Mouse (Mus musculus): ENCODE measurements around the gene Gm17334. TPM values are rescaled to one million over a fixed set of nuclear protein-coding genes. Genes with fewer than 3 reads are reported as not detected.

Gene Gm17334
- polyA plus RNA-seq, 1 experiment from 2014 or later, result not detected

- WGBS, result 50% methylated on average over 5 of the region's 5 CpGs
- no peak for ATAC-seq (replicated peaks)
Measured at GRCm38 (mm10) chr11:53809354-53809753, 36.4 kb upstream of the Gm17334 start.

GRCm38 (mm10) chr11:53805786-53806185 lies 32.8 kb upstream of the Gm17334 start:
- no peaks in the 10 kb centered on the region for H3K36me3 ChIP-seq (replicated peaks)
- H3K27ac ChIP-seq, result no peak overlapping the region
- H3K9me3 ChIP-seq, result no peaks in the 10 kb centered on the region
- H3K4me3 ChIP-seq, result no peak overlapping the region
- ATAC-seq (replicated peaks), result no peak
- no peak overlapping the region for H3K9ac ChIP-seq
- H3K27me3 ChIP-seq (replicated peaks), result no peaks in the 10 kb centered on the region
- H3K4me1 ChIP-seq, result no peaks in the 10 kb centered on the region
- WGBS, result 68% methylated on average over 9 of the region's 9 CpGs
- H3K4me2 ChIP-seq, result no peak overlapping the region

More at GRCm38 (mm10) chr11:53809354-53809753, 36.4 kb upstream of the Gm17334 start:
- no peak overlapping the region for H3K4me3 ChIP-seq
- H3K9me3 ChIP-seq, result no peaks in the 10 kb centered on the region
- H3K4me2 ChIP-seq, result no peak overlapping the region
- no peak overlapping the region for H3K9ac ChIP-seq
- no peak overlapping the region for H3K27ac ChIP-seq
- no peaks in the 10 kb centered on the region for H3K4me1 ChIP-seq
- H3K36me3 ChIP-seq (replicated peaks), result no peaks in the 10 kb centered on the region
- H3K27me3 ChIP-seq (replicated peaks), result no peaks in the 10 kb centered on the region

- Histone ChIP-seq H3K4me3 (no peak overlapping the region), H3K4me2 (no peak overlapping the region), H3K27ac (no peak overlapping the region), H3K9ac (no peak overlapping the region), H3K27me3 (replicated peaks) (no peaks in the 10 kb centered on the region), H3K4me1 (no peaks in the 10 kb centered on the region), H3K9me3 (no peaks in the 10 kb centered on the region), H3K36me3 (replicated peaks) (no peaks in the 10 kb centered on the region)
- 85% methylated on average over 14 of the region's 14 CpGs for WGBS
- ATAC-seq (replicated peaks), result no peak
Measured at GRCm38 (mm10) chr11:53804569-53805344, 31.8 kb upstream of the Gm17334 start.

- no peak overlapping the region for H3K27ac ChIP-seq
- 94% methylated on average over 6 of the region's 6 CpGs for WGBS
- H3K9me3 ChIP-seq, result no peaks in the 10 kb centered on the region
Measured at GRCm38 (mm10) chr11:53803494-53803893, 30.5 kb upstream of the Gm17334 start.

GRCm38 (mm10) chr11:53803093-53803492 lies 30.1 kb upstream of the Gm17334 start:
- no peaks in the 10 kb centered on the region for H3K9me3 ChIP-seq
- 84% methylated on average over 12 of the region's 12 CpGs for WGBS
- H3K27ac ChIP-seq, result no peak overlapping the region
- H3K4me1 ChIP-seq, result no peaks in the 10 kb centered on the region
- no peak for ATAC-seq (replicated peaks)
- no peak overlapping the region for H3K4me2 ChIP-seq
- no peaks in the 10 kb centered on the region for H3K27me3 ChIP-seq (replicated peaks)
- no peak overlapping the region for H3K9ac ChIP-seq
- no peak overlapping the region for H3K4me3 ChIP-seq
- H3K36me3 ChIP-seq (replicated peaks), result no peaks in the 10 kb centered on the region

More at GRCm38 (mm10) chr11:53803494-53803893, 30.5 kb upstream of the Gm17334 start:
- no peak for ATAC-seq (replicated peaks)
- Histone ChIP-seq H3K4me2 (no peak overlapping the region), H3K9ac (no peak overlapping the region), H3K4me3 (no peak overlapping the region), H3K4me1 (no peaks in the 10 kb centered on the region), H3K36me3 (replicated peaks) (no peaks in the 10 kb centered on the region), H3K27me3 (replicated peaks) (no peaks in the 10 kb centered on the region)

GRCm38 (mm10) chr11:53800975-53801374 lies 28.0 kb upstream of the Gm17334 start:
- no peaks in the 10 kb centered on the region for H3K9me3 ChIP-seq
- no peak for ATAC-seq (replicated peaks)
- 95% methylated on average over 5 of the region's 5 CpGs for WGBS
- H3K27me3 ChIP-seq (replicated peaks), result no peaks in the 10 kb centered on the region
- no peaks in the 10 kb centered on the region for H3K36me3 ChIP-seq (replicated peaks)
- H3K4me3 ChIP-seq, result no peak overlapping the region
- no peak overlapping the region for H3K4me2 ChIP-seq
- H3K9ac ChIP-seq, result no peak overlapping the region
- H3K27ac ChIP-seq, result no peak overlapping the region
- peaks cover 10% of the 10 kb centered on the region for H3K4me1 ChIP-seq

- no peaks in the 10 kb centered on the region for H3K27me3 ChIP-seq (replicated peaks)
- no peak overlapping the region for H3K27ac ChIP-seq
- H3K4me2 ChIP-seq, result no peak overlapping the region
- H3K9ac ChIP-seq, result no peak overlapping the region
- H3K9me3 ChIP-seq, result no peaks in the 10 kb centered on the region
- H3K4me3 ChIP-seq, result no peak overlapping the region
- peaks cover 11% of the 10 kb centered on the region for H3K4me1 ChIP-seq
- no peak for ATAC-seq (replicated peaks)
- no peaks in the 10 kb centered on the region for H3K36me3 ChIP-seq (replicated peaks)
- 54% methylated on average over 4 of the region's 4 CpGs for WGBS
Measured at GRCm38 (mm10) chr11:53800036-53800435, 27.0 kb upstream of the Gm17334 start.

GRCm38 (mm10) chr11:53798041-53798711 lies 25.2 kb upstream of the Gm17334 start:
- H3K9ac ChIP-seq, result no peak overlapping the region
- peaks cover 11% of the 10 kb centered on the region for H3K4me1 ChIP-seq
- no peaks in the 10 kb centered on the region for H3K36me3 ChIP-seq (replicated peaks)
- H3K4me2 ChIP-seq, result no peak overlapping the region
- no peak overlapping the region for H3K27ac ChIP-seq
- ATAC-seq (replicated peaks), result no peak
- WGBS, result 94% methylated on average over 10 of the region's 10 CpGs
- H3K9me3 ChIP-seq, result no peaks in the 10 kb centered on the region
- H3K27me3 ChIP-seq (replicated peaks), result no peaks in the 10 kb centered on the region
- no peak overlapping the region for H3K4me3 ChIP-seq

- no peak for ATAC-seq (replicated peaks)
- H3K27ac ChIP-seq, result no peak overlapping the region
- WGBS, result 37% methylated on average over 6 of the region's 6 CpGs
Measured at GRCm38 (mm10) chr11:53797386-53797920, 24.5 kb upstream of the Gm17334 start.

GRCm38 (mm10) chr11:53796409-53797151 lies 23.6 kb upstream of the Gm17334 start:
- H3K27ac ChIP-seq, result no peak overlapping the region
- H3K9ac ChIP-seq, result no peak overlapping the region
- WGBS, result 64% methylated on average over 12 of the region's 12 CpGs
- ATAC-seq (replicated peaks), result no peak
- H3K27me3 ChIP-seq (replicated peaks), result no peaks in the 10 kb centered on the region
- H3K9me3 ChIP-seq, result no peaks in the 10 kb centered on the region
- H3K4me1 ChIP-seq, result peaks cover 11% of the 10 kb centered on the region
- H3K4me3 ChIP-seq, result no peak overlapping the region
- H3K4me2 ChIP-seq, result no peak overlapping the region
- H3K36me3 ChIP-seq (replicated peaks), result no peaks in the 10 kb centered on the region

More at GRCm38 (mm10) chr11:53797386-53797920, 24.5 kb upstream of the Gm17334 start:
- Histone ChIP-seq H3K4me1 (peaks cover 11% of the 10 kb centered on the region), H3K4me3 (no peak overlapping the region), H3K4me2 (no peak overlapping the region), H3K9ac (no peak overlapping the region), H3K36me3 (replicated peaks) (no peaks in the 10 kb centered on the region), H3K9me3 (no peaks in the 10 kb centered on the region), H3K27me3 (replicated peaks) (no peaks in the 10 kb centered on the region)

GRCm38 (mm10) chr11:53795813-53796212 lies 22.8 kb upstream of the Gm17334 start:
- Histone ChIP-seq H3K4me1 (peaks cover 11% of the 10 kb centered on the region), H3K4me3 (no peak overlapping the region), H3K4me2 (no peak overlapping the region), H3K27me3 (replicated peaks) (no peaks in the 10 kb centered on the region), H3K9ac (no peak overlapping the region), H3K36me3 (replicated peaks) (no peaks in the 10 kb centered on the region), H3K9me3 (no peaks in the 10 kb centered on the region), H3K27ac (no peak overlapping the region)
- ATAC-seq (replicated peaks), result no peak
- 69% methylated on average over 8 of the region's 8 CpGs for WGBS

All from midbrain, embryonic 15.5 days (tissue).